Mouse (Mus musculus): ENCODE data around the gene Ksr2.

GRCm38 (mm10) chr5:117380199-117380598, 33.6 kb upstream of the Ksr2 start:
- TF ChIP-seq CTCF (IDR thresholded peaks at IDR 0.05; ENCODE audit: borderline replicate concordance, insufficient read depth, low read length) (no peak), POLR2A (IDR thresholded peaks at IDR 0.05; ENCODE audit: low read depth, low read length) (no peak)
